Mouse (Mus musculus) thymus, adult 2 months (tissue): Measurements from ENCODE around the gene Lhpp. TPM values are rescaled to one million over a fixed set of nuclear protein-coding genes. Genes with fewer than 3 reads are reported as not detected.

Source experiments
- DNase-seq: peaks from one replicate; pipeline ENCODE4 v3.0.0; 2021
- H3K27ac ChIP-seq: fragments of 200-500 bp; 2 replicates; pipeline ENCODE4 v1.5.1; 2012; ENCODE audit warnings: low read length, control low read depth; ENCODE audit not compliant: control insufficient read depth, insufficient read depth
- H3K27me3 ChIP-seq: fragments of 200-500 bp; 2 replicates; pipeline ENCODE4 v1.6.1; 2012; ENCODE audit warnings: mild to moderate bottlenecking, low read length, moderate library complexity, mixed read lengths; ENCODE audit not compliant: control insufficient read depth, insufficient read depth
- H3K36me3 ChIP-seq: fragments of 200-500 bp; 2 replicates; pipeline ENCODE4 v1.6.1; 2012; ENCODE audit warnings: mild to moderate bottlenecking, low read length, moderate library complexity; ENCODE audit not compliant: control insufficient read depth, insufficient read depth
- H3K4me1 ChIP-seq: fragments of 200-500 bp; replicated peaks from 2 replicates; pipeline ENCODE4 v1.6.1; 2012; ENCODE audit warnings: low read length; ENCODE audit not compliant: control insufficient read depth, insufficient read depth
- H3K4me3 ChIP-seq: fragments of 200-500 bp; 2 replicates; pipeline ENCODE4 v1.5.1; 2012; ENCODE audit warnings: mild to moderate bottlenecking, low read length, control low read depth, moderate library complexity; ENCODE audit not compliant: control insufficient read depth, insufficient read depth
- CTCF ChIP-seq: fragments of 200-500 bp; IDR thresholded peaks from 2 replicates; pipeline ENCODE4 v1.5.1; 2012; ENCODE audit warnings: mild to moderate bottlenecking, control low read depth, low read length, moderate library complexity, borderline replicate concordance; ENCODE audit not compliant: control insufficient read depth, poor library complexity, insufficient read depth; ENCODE audit errors: extremely low read depth
- POLR2A ChIP-seq: fragments of 200-500 bp; IDR thresholded peaks from 2 replicates; pipeline ENCODE4 v1.6.1; 2012; ENCODE audit warnings: mild to moderate bottlenecking, low read length, control low read depth, moderate library complexity; ENCODE audit not compliant: control insufficient read depth, poor library complexity, insufficient read depth; ENCODE audit errors: extremely low read depth
- WGBS: fragments of 180-500 bp; shearing (Covaris S2); methylation state at CpG from one replicate; pipeline ENCODE4 v1.1.7; 2018; 5-methylcytosine and 5-hydroxymethylcytosine counted together
- polyA plus RNA-seq: library from polyadenylated mRNA; depleted of rRNA; stranded (reverse); fragments of >200 nt; gene quantifications from 2 replicates; pipeline ENCODE4 v1.2.3, GENCODE M21; 2012

Gene Lhpp
- polyA plus RNA-seq, 1 experiment: 12.0 TPM

GRCm38 (mm10) chr7:132705130-132705529 is 94.7 kb downstream of the Lhpp start:
- Histone ChIP-seq H3K36me3 (no peaks in the 10 kb centered on the region), H3K27me3 (no peaks in the 10 kb centered on the region), H3K27ac (no peak overlapping the region), H3K4me3 (no peak overlapping the region), H3K4me1 (peaks cover 2% of the 10 kb centered on the region)
- TF ChIP-seq CTCF (no peak), POLR2A (no peak)
- DNase-seq: peak; percentile 50
- WGBS: 88% methylated on average over 7 of the region's 7 CpGs

- Histone ChIP-seq H3K27ac (no peak overlapping the region), H3K27me3 (no peaks in the 10 kb centered on the region), H3K4me3 (no peak overlapping the region), H3K4me1 (peaks cover 8% of the 10 kb centered on the region; the same call in 1 of the 2 replicates), H3K36me3 (peaks cover 21% of the 10 kb centered on the region)
- no peak for DNase-seq
- TF ChIP-seq CTCF: no peak
- no peak for TF ChIP-seq POLR2A
- WGBS: 97% methylated on average over 9 of the region's 9 CpGs
These were observed 101.1 kb downstream of the Lhpp start for GRCm38 (mm10) chr7:132711579-132711978.

- H3K27me3 ChIP-seq: no peaks in the 10 kb centered on the region
- no peak for DNase-seq
- H3K4me1 ChIP-seq: peaks cover 8% of the 10 kb centered on the region; the same call in 1 of the 2 replicates
- H3K36me3 ChIP-seq: peaks cover 21% of the 10 kb centered on the region
- no peak overlapping the region for H3K27ac ChIP-seq
- TF ChIP-seq CTCF: no peak
- TF ChIP-seq POLR2A: no peak
- WGBS: 84% methylated on average over 16 of the region's 16 CpGs
- H3K4me3 ChIP-seq: no peak overlapping the region
These were observed 101.7 kb downstream of the Lhpp start for GRCm38 (mm10) chr7:132712044-132712708.

- Histone ChIP-seq H3K27me3 (no peaks in the 10 kb centered on the region), H3K36me3 (peaks cover 21% of the 10 kb centered on the region), H3K27ac (no peak overlapping the region), H3K4me3 (no peak overlapping the region), H3K4me1 (peaks cover 8% of the 10 kb centered on the region; the same call in 1 of the 2 replicates)
- WGBS: 83% methylated on average over 7 of the region's 7 CpGs
- no peak for DNase-seq
- TF ChIP-seq POLR2A (no peak), CTCF (no peak)
These were observed 102.5 kb downstream of the Lhpp start for GRCm38 (mm10) chr7:132712956-132713355.

- WGBS: 48% methylated on average over 8 of the region's 8 CpGs
- peaks cover 8% of the 10 kb centered on the region; the same call in 1 of the 2 replicates for H3K4me1 ChIP-seq
- no peak overlapping the region for H3K4me3 ChIP-seq
- TF ChIP-seq POLR2A: no peak
- TF ChIP-seq CTCF: no peak
- H3K27me3 ChIP-seq: no peaks in the 10 kb centered on the region
- DNase-seq: no peak
- peak overlapping the region; percentile 29; the same call in 1 of the 2 replicates for H3K27ac ChIP-seq
- peaks cover 21% of the 10 kb centered on the region for H3K36me3 ChIP-seq
These were observed 103.2 kb downstream of the Lhpp start for GRCm38 (mm10) chr7:132713483-132714126.

GRCm38 (mm10) chr7:132714236-132714923 is 103.9 kb downstream of the Lhpp start:
- no peak for TF ChIP-seq POLR2A
- TF ChIP-seq CTCF: no peak
- 60% methylated on average over 6 of the region's 6 CpGs for WGBS
- no peak overlapping the region for H3K4me3 ChIP-seq
- H3K27me3 ChIP-seq: no peaks in the 10 kb centered on the region
- H3K4me1 ChIP-seq: peaks cover 8% of the 10 kb centered on the region; the same call in 1 of the 2 replicates
- H3K36me3 ChIP-seq: peaks cover 21% of the 10 kb centered on the region
- DNase-seq: no peak
- H3K27ac ChIP-seq: no peak overlapping the region
